Mouse (Mus musculus) hindbrain, postnatal 0 days (tissue): ENCODE data around the gene Nsun6. TPM values are rescaled to one million over a fixed set of nuclear protein-coding genes. Genes with fewer than 3 reads are reported as not detected.

Experiments
- ATAC-seq: fragments of 200-750 bp; cut with Nextera tagmentation; 2 replicates; pipeline ENCODE4 v1.8.0; 2017; ENCODE audit warnings: mild to moderate bottlenecking, moderate TSS enrichment, moderate library complexity
- DNase-seq: peaks from one replicate; pipeline ENCODE4 v3.0.0-alpha.2; 2015; ENCODE audit warnings: low spot score
- H3K27ac ChIP-seq: fragments of 300-500 bp; sonication (generic); 2 replicates; pipeline ENCODE4 v1.5.1; 2014; ENCODE audit warnings: mild to moderate bottlenecking
- H3K27me3 ChIP-seq: fragments of 300-500 bp; sonication (generic); 2 replicates; pipeline ENCODE4 v1.6.1; 2014; ENCODE audit warnings: low read length, mixed read lengths; ENCODE audit not compliant: insufficient read depth
- H3K36me3 ChIP-seq: fragments of 300-500 bp; sonication (generic); 2 replicates; pipeline ENCODE4 v1.6.1; 2014; ENCODE audit warnings: low read length, mixed read lengths; ENCODE audit not compliant: insufficient read depth
- H3K4me1 ChIP-seq: fragments of 300-500 bp; sonication (generic); 2 replicates; pipeline ENCODE4 v1.6.1; 2014; ENCODE audit warnings: antibody characterized with exemption, low read length, mixed read lengths; ENCODE audit not compliant: insufficient read depth
- H3K4me2 ChIP-seq: fragments of 300-500 bp; sonication (generic); 2 replicates; pipeline ENCODE4 v1.6.1; 2014; ENCODE audit warnings: low read depth, mild to moderate bottlenecking, low read length, moderate library complexity, mixed read lengths
- H3K4me3 ChIP-seq: fragments of 300-500 bp; sonication (generic); 2 replicates; pipeline ENCODE4 v1.5.1; 2014; ENCODE audit warnings: low read length
- H3K9ac ChIP-seq: fragments of 300-500 bp; sonication (generic); replicated peaks from 2 replicates; pipeline ENCODE4 v1.6.1; 2014; ENCODE audit warnings: mild to moderate bottlenecking, low read length, moderate library complexity, mixed read lengths
- H3K9me3 ChIP-seq: fragments of 300-500 bp; sonication (generic); 2 replicates; pipeline ENCODE4 v1.6.1; 2016; ENCODE audit warnings: low read length, mixed read lengths
- CTCF ChIP-seq: IDR thresholded peaks from 2 replicates; pipeline ENCODE4 v1.5.1; 2016; ENCODE audit warnings: antibody characterized with exemption, control low read depth, low read depth
- WGBS: fragments of 180-500 bp; shearing (Covaris S2); extraction: QIAGEN DNeasy Blood & Tissue Kit; methylation state at CpG from one replicate; pipeline ENCODE4 v1.1.7; 2014; 5-methylcytosine and 5-hydroxymethylcytosine counted together
- polyA plus RNA-seq: library from polyadenylated mRNA; unstranded; fragments of >200 nt; fragmentation: Nextera tagmentation; extraction: Ambion mirVana; gene quantifications from 2 replicates; pipeline ENCODE4 v1.2.1, GENCODE M21; 2015
- total RNA-seq: library from RNA; depleted of rRNA; stranded (reverse); fragments of >200 nt; gene quantifications from 2 replicates; pipeline ENCODE4 v1.2.3, GENCODE M21; 2014

Gene Nsun6
- total and polyA plus RNA-seq, 2 experiments from 2014 or later = 5.8 to 16.6 TPM

DNA sequence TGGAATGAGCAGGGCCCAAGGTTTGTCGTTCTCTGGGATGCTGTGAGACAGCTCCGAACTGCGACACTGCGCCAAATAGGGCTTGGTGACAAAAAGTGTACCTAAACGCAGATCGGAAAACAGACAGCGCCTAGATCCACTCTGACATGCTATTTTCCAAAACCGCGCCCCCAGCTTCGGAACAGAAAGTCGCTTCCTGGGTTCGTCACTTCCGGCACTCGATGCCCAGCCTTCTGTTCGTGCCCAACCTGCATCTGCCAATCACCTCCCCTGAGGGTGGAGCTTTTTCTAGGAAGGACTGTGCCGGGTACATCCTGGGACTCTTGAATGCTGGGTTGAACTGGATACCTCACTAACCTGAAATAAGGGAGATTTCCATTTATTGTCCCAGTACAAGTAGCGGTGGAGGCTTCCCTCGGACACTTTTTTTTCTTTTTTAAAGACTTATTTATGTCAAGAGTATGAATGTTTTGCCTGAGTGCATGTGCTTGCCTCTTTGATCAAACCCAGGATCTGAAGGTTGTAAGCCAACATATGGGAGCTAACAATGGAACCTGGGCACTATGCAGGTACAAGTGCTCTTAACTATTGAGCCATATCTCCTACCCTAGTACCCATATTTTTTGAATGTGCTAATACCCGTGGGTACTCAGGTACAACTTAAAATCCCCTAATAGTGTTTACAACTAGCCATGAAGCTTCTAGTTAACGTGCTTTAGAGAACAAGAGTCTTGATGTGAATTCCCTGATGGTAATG, 5.6 kb downstream of the Nsun6 start, which contains the start of gene Arl5b:
Arl5b (plus strand) TSS at position 279 of the 757 bp plus-strand sequence.
- peak; percentile 98 for DNase-seq
- H3K36me3 ChIP-seq = no peaks in the 10 kb centered on the region
- H3K27ac ChIP-seq = peak within 1 kb of the TSS; percentile 36; the same call in 1 of the 2 replicates
- ATAC-seq = peak; percentile 99
- peak within 1 kb of the TSS; percentile 79 for H3K4me2 ChIP-seq
- H3K27me3 ChIP-seq = no peaks in the 10 kb centered on the region
- no peaks in the 10 kb centered on the region for H3K9me3 ChIP-seq
- 8% methylated on average over 20 of the region's 20 CpGs for WGBS
- peak within 1 kb of the TSS; percentile 72 for H3K4me3 ChIP-seq
- TF ChIP-seq CTCF = peak; percentile 38; the same call in 1 of the 2 replicates
- peak within 1 kb of the TSS; percentile 64 for H3K9ac ChIP-seq
- peaks cover 4% of the 10 kb centered on the region; the same call in 1 of the 2 replicates for H3K4me1 ChIP-seq

DNA sequence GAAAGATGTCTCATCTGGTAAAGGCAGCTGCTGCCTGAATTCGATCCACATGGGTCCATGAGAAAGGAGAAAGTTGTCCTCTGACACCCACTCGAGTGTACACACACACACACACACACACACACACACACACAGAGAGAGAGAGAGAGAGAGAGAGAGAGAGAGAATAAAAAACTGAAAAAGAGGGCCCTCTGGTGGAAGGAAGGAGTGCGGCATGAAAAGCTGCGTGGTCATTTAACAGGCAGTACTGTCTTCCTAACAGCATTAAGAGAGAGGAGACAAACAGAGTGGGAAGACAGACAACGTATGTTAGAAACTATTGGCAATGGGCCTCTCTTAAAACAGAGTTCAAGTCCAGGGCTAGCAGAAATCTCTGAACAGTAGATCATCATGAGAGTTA, 14.5 kb downstream of the Nsun6 start:
- peak; percentile 53 for DNase-seq
- peak; percentile 66 for TF ChIP-seq CTCF
- H3K27me3 ChIP-seq = no peaks in the 10 kb centered on the region
- H3K4me3 ChIP-seq = no peak overlapping the region
- no peaks in the 10 kb centered on the region for H3K4me1 ChIP-seq
- ATAC-seq = no peak
- 52% methylated on average over 5 of the region's 5 CpGs for WGBS
- H3K36me3 ChIP-seq = no peaks in the 10 kb centered on the region
- no peak overlapping the region for H3K4me2 ChIP-seq
- H3K9ac ChIP-seq = no peak overlapping the region
- no peak overlapping the region for H3K27ac ChIP-seq
- no peaks in the 10 kb centered on the region for H3K9me3 ChIP-seq

DNA sequence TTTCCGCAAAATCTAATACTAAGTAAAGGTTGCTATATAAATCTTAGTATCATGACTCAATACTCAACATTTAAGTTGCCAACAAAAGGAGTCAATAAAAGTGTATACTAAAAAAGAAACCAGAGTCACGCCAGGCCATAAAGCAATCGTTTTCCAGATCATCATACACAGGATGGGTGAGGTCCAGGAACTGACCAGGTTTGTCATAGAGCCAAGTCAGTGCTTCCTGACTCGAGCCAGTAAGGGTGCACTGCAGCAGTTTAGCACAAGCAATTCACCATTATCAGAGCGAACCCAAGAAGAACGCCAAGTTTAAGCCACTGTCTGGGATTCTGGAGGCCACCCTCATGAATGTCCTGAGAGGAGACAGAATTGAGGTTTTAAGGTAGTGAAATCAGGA, 16.2 kb downstream of the Nsun6 start:
- Histone ChIP-seq H3K9me3 (no peaks in the 10 kb centered on the region), H3K36me3 (no peaks in the 10 kb centered on the region), H3K9ac (no peak overlapping the region), H3K4me3 (no peak overlapping the region), H3K4me2 (no peak overlapping the region), H3K4me1 (no peaks in the 10 kb centered on the region), H3K27ac (no peak overlapping the region), H3K27me3 (no peaks in the 10 kb centered on the region)
- ATAC-seq = no peak
- TF ChIP-seq CTCF = no peak
- 87% methylated on average over 6 of the region's 6 CpGs for WGBS
- no peak for DNase-seq

DNA sequence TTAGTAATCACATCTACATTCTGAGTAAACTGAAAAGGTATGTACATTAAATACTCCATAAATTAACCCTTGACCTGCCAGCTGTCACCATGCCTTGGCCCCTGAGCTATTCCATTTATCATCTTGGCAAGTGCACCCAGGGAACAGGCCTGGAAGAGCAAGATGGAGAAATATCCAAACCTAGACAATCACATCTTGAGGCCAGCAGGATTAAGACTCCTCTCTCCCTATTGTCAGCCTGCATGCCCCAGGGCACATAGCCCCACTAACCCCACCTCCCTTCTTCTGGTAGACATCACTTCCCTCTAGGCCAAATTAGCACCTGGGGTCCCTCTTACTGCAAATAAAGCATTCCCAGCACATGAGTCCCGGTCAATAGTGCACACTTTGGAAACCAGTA, 27.1 kb downstream of the Nsun6 start:
- H3K27me3 ChIP-seq = no peaks in the 10 kb centered on the region
- DNase-seq (no peak), ATAC-seq (no peak)
- no peak overlapping the region for H3K4me2 ChIP-seq
- H3K9me3 ChIP-seq = no peaks in the 10 kb centered on the region
- no peak overlapping the region for H3K9ac ChIP-seq
- H3K4me3 ChIP-seq = no peak overlapping the region
- no peaks in the 10 kb centered on the region for H3K4me1 ChIP-seq
- peaks cover 4% of the 10 kb centered on the region; the same call in 1 of the 2 replicates for H3K36me3 ChIP-seq
- H3K27ac ChIP-seq = no peak overlapping the region
- WGBS = 83% methylated on average over 1 of the region's 1 CpGs
- TF ChIP-seq CTCF = no peak

DNA sequence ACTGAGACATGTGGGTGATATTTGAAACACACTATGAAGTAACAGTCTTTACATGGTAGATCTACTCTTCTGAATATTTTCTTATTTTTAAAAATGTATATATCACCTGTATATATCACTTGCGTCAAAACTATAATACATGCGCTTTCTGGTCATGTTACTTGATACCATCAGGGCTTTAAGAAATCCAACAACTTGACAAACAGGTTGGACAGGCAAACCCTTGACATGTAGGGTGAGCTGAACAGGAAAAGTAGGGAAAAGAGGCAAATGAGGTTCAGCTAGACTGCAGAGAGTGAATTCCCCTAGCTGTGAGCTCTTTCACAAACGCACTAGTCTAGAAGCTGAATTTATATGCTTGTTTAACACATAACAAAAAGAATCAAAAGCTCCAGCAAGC, 28.1 kb downstream of the Nsun6 start:
- peaks cover 4% of the 10 kb centered on the region; the same call in 1 of the 2 replicates for H3K36me3 ChIP-seq
- no peaks in the 10 kb centered on the region for H3K9me3 ChIP-seq
- WGBS = 97% methylated on average over 3 of the region's 3 CpGs
- no peaks in the 10 kb centered on the region for H3K27me3 ChIP-seq
- DNase-seq (no peak), ATAC-seq (no peak)
- H3K4me3 ChIP-seq = no peak overlapping the region
- no peak overlapping the region for H3K4me2 ChIP-seq
- no peak overlapping the region for H3K27ac ChIP-seq
- no peaks in the 10 kb centered on the region for H3K4me1 ChIP-seq
- no peak for TF ChIP-seq CTCF
- no peak overlapping the region for H3K9ac ChIP-seq

DNA sequence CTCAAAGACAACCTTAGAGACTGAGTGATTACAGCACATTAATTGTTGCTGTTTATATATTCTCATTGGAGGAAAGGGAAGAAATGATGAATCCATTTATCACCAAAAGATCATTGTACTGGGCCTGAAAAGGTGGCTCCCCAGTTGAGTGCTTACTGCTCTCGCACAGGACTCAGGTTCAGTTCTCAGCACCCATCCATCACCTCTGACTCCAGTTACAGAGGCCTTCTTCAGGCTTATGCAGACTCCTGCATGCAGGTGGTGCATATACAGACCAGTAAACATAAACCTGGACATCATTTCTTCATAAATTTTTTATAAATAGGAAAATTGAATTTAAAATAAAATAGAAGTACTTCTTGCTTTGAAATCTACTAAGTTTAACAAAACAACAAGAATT, 46.8 kb downstream of the Nsun6 start:
- Histone ChIP-seq H3K9me3 (no peaks in the 10 kb centered on the region), H3K4me2 (no peak overlapping the region), H3K4me1 (no peaks in the 10 kb centered on the region), H3K4me3 (no peak overlapping the region), H3K27me3 (no peaks in the 10 kb centered on the region), H3K27ac (no peak overlapping the region), H3K36me3 (no peaks in the 10 kb centered on the region), H3K9ac (no peak overlapping the region)
- TF ChIP-seq CTCF = no peak
- no peak for ATAC-seq
- DNase-seq = no peak
- 91% methylated on average over 1 of the region's 1 CpGs for WGBS

DNA sequence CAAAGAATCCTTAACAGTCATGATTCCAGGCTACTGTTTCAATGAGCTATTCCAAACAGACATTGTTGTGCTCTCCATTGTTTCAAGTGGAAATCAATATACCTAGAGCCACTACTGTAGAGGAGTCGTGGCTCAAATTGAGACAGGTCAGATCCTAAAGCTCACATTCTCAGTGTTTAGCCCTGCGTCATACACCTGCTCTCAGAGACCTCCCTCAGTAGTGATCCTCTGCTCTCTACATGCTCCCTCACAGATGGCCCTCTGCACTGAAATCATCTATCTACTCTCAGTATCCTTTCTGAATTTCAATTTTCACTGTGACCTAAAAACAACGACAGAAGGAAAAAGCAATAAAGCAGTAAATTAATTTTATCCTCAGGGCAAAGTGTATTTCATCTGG, 47.3 kb downstream of the Nsun6 start:
- no peak for TF ChIP-seq CTCF
- no peak overlapping the region for H3K4me3 ChIP-seq
- no peak overlapping the region for H3K9ac ChIP-seq
- H3K4me1 ChIP-seq = no peaks in the 10 kb centered on the region
- ATAC-seq (peak; percentile 51; the same call in 1 of the 2 replicates), DNase-seq (no peak)
- WGBS = 68% methylated on average over 3 of the region's 3 CpGs
- H3K27me3 ChIP-seq = no peaks in the 10 kb centered on the region
- no peak overlapping the region for H3K27ac ChIP-seq
- no peak overlapping the region for H3K4me2 ChIP-seq
- H3K9me3 ChIP-seq = no peaks in the 10 kb centered on the region
- H3K36me3 ChIP-seq = no peaks in the 10 kb centered on the region
